Mouse (Mus musculus): ENCODE data around the gene Kxd1. TPM values are rescaled to one million over a fixed set of nuclear protein-coding genes. Genes with fewer than 3 reads are reported as not detected.

The Kxd1 gene
- total RNA-seq, 2 experiments from 2014 or later: 43.1 to 47.7 TPM

DNA sequence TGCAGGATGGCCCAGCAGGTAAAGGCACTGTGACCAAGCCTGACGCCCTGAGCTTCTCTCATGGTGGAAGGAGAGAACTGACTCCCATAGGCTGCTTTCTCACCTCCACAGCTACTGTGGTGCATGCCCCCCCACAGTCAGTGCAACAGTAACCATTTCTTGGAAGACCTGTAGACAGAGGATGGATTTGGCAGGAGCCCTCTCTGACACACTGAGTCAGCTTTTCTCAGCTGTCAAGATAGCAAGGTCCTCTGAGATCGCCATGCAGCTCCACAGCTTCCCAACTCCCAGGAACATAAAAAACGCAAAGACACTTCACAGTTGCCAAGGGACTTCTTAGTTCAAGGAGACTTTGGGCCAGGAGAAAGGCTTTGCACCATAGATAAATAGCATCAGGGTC lies 69.3 kb downstream of the Kxd1 start:
- intact Hi-C loops (cut with DNase I): no loop called here
- no peak for DNase-seq (ENCODE audit: low spot score in 2 of 2)

Other genes with a start within 250 kb of the Kxd1 start
- gene Homer3, start 245.1 kb downstream of the Kxd1 start, total RNA-seq (2021): 1 to 10 TPM; 6.5 to 9.2 TPM
- gene Ddx49, start 225.5 kb downstream of the Kxd1 start, total RNA-seq (2021): 10 to 100 TPM; 42.3 to 42.5 TPM
- gene Cope, start 225.4 kb downstream of the Kxd1 start, total RNA-seq (2021): 100 to 1,000 TPM; 123 to 125 TPM
- 100 to 1,000 TPM; 105 to 111 TPM for gene Cers1, start 212.2 kb downstream of the Kxd1 start, total RNA-seq (2021)
- 10 to 100 TPM; 17.7 to 18.9 TPM for gene Gdf1, start 198.1 kb downstream of the Kxd1 start, total RNA-seq (2021)
- 10 to 100 TPM; 58.2 to 61.6 TPM for gene Upf1, start 174.7 kb downstream of the Kxd1 start, total RNA-seq (2021)
- gene Comp, start 154.4 kb downstream of the Kxd1 start, total RNA-seq (2021): under 1 TPM; 0.23 to 0.48 TPM
- gene Crtc1, start 88.4 kb downstream of the Kxd1 start, total RNA-seq (2021): 100 to 1,000 TPM; 120 to 139 TPM
- 10 to 100 TPM; 40.3 to 44.2 TPM for gene Klhl26, start 51.0 kb downstream of the Kxd1 start, total RNA-seq (2021)
- gene Tmem59l, start 40.6 kb downstream of the Kxd1 start, total RNA-seq (2021): 100 to 1,000 TPM; 264 to 286 TPM
- gene Crlf1, start 34.8 kb downstream of the Kxd1 start, total RNA-seq (2021): 1 to 10 TPM; 2.3 to 3.5 TPM
- 100 to 1,000 TPM; 104 TPM for gene Rex1bd, start 21.2 kb downstream of the Kxd1 start, total RNA-seq (2021)
- gene Uba52, start 17.2 kb downstream of the Kxd1 start, total RNA-seq (2021): 100 to 1,000 TPM; 886 to 927 TPM
- 100 to 1,000 TPM; 403 TPM for gene Fkbp8, start 232 bp downstream of the Kxd1 start, total RNA-seq (2021)
- 10 to 100 TPM; 15.1 to 17.7 TPM for gene Ell, start 11.5 kb upstream of the Kxd1 start, total RNA-seq (2021)
- 10 to 100 TPM; 51.9 to 52.1 TPM for gene Isyna1, start 66.4 kb upstream of the Kxd1 start, total RNA-seq (2021)
- 100 to 1,000 TPM; 242 to 257 TPM for gene Ssbp4, start 80.9 kb upstream of the Kxd1 start, total RNA-seq (2021)
- gene Lrrc25, start 88.2 kb upstream of the Kxd1 start, total RNA-seq (2021): 1 to 10 TPM in 1 of 2 experiments, under 1 TPM in 1; 0.37 to 1.2 TPM
- not detected for gene Gdf15, start 104.5 kb upstream of the Kxd1 start, total RNA-seq (2021)
- 10 to 100 TPM; 12.7 to 18.1 TPM for gene Pgpep1, start 132.4 kb upstream of the Kxd1 start, total RNA-seq (2021)
- 10 to 100 TPM; 62.9 to 63.5 TPM for gene Lsm4, start 145.3 kb upstream of the Kxd1 start, total RNA-seq (2021)
- gene Jund, start 171.0 kb upstream of the Kxd1 start, total RNA-seq (2021): 100 to 1,000 TPM; 209 to 225 TPM
- under 1 TPM; 0.18 to 0.30 TPM for gene Iqcn, start 175.5 kb upstream of the Kxd1 start, total RNA-seq (2021)
- not detected for gene Gm3336, start 190.6 kb upstream of the Kxd1 start, total RNA-seq (2021)
- 1 to 10 TPM; 1.6 to 1.7 TPM for gene Pde4c, start 195.8 kb upstream of the Kxd1 start, total RNA-seq (2021)
- gene Rab3a, start 226.7 kb upstream of the Kxd1 start, total RNA-seq (2021): 100 to 1,000 TPM; 830 to 904 TPM
- gene Mpv17l2, start 233.0 kb upstream of the Kxd1 start, total RNA-seq (2021): 10 to 100 TPM; 34.5 to 43.2 TPM
- gene Pik3r2, start 248.8 kb upstream of the Kxd1 start, total RNA-seq (2021): 100 to 1,000 TPM; 150 to 152 TPM

All from left cerebral cortex, postnatal 25 days (tissue).